Mouse (Mus musculus) hindbrain, embryonic 10.5 days (tissue): ENCODE data around the gene Cdyl. TPM values are rescaled to one million over a fixed set of nuclear protein-coding genes. Genes with fewer than 3 reads are reported as not detected.

ENCODE experiments used
- DNase-seq: peaks from one replicate; pipeline ENCODE4 v3.0.0-alpha.2; 2017; ENCODE audit warnings: low spot score
- H3K27ac ChIP-seq: fragments of 300-500 bp; sonication (generic); 2 replicates; pipeline ENCODE4 v1.5.1; 2016; ENCODE audit warnings: mild to moderate bottlenecking, moderate library complexity
- H3K27me3 ChIP-seq: fragments of 300-500 bp; sonication (generic); 2 replicates; pipeline ENCODE4 v1.6.1; 2016; ENCODE audit warnings: mild to moderate bottlenecking; ENCODE audit not compliant: poor library complexity, insufficient read depth, severe bottlenecking
- H3K36me3 ChIP-seq: fragments of 300-500 bp; sonication (generic); 2 replicates; pipeline ENCODE4 v1.6.1; 2016; ENCODE audit warnings: mild to moderate bottlenecking, moderate library complexity
- H3K4me1 ChIP-seq: fragments of 300-500 bp; sonication (generic); replicated peaks from 2 replicates; pipeline ENCODE4 v1.6.1; 2016; ENCODE audit warnings: mild to moderate bottlenecking
- H3K4me3 ChIP-seq: fragments of 300-500 bp; sonication (generic); 2 replicates; pipeline ENCODE4 v1.5.1; 2016; ENCODE audit warnings: mild to moderate bottlenecking, moderate library complexity
- H3K9me3 ChIP-seq: fragments of 300-500 bp; sonication (generic); 2 replicates; pipeline ENCODE4 v1.6.1; 2016; ENCODE audit warnings: mild to moderate bottlenecking, moderate library complexity
- WGBS: fragments of 180-500 bp; shearing (Covaris S2); methylation state at CpG from one replicate; pipeline ENCODE4 v1.1.7; 2016; 5-methylcytosine and 5-hydroxymethylcytosine counted together
- polyA plus RNA-seq: library from polyadenylated mRNA; unstranded; fragments of >200 nt; fragmentation: Nextera tagmentation; extraction: Ambion mirVana; gene quantifications from 2 replicates; pipeline ENCODE4 v1.2.1, GENCODE M21; 2016

Cdyl gene
- polyA plus RNA-seq, 1 experiment from 2014 or later: 11.4 TPM

GRCm38 (mm10) chr13:35797811-35798522 is 138.3 kb downstream of the Cdyl start:
- DNase-seq: no peak
- 0 out of 2 replicates have a peak, but pooled peaks cover 4% of the 10 kb centered on the region for H3K36me3 ChIP-seq
- H3K4me3 ChIP-seq: no peak overlapping the region
- H3K4me1 ChIP-seq: peaks cover 15% of the 10 kb centered on the region
- no peaks in the 10 kb centered on the region for H3K27me3 ChIP-seq
- H3K27ac ChIP-seq: no peak overlapping the region
- WGBS: 90% methylated on average over 13 of the region's 13 CpGs
- H3K9me3 ChIP-seq: 0 out of 2 replicates have a peak, but pooled peaks cover 3% of the 10 kb centered on the region

DNA sequence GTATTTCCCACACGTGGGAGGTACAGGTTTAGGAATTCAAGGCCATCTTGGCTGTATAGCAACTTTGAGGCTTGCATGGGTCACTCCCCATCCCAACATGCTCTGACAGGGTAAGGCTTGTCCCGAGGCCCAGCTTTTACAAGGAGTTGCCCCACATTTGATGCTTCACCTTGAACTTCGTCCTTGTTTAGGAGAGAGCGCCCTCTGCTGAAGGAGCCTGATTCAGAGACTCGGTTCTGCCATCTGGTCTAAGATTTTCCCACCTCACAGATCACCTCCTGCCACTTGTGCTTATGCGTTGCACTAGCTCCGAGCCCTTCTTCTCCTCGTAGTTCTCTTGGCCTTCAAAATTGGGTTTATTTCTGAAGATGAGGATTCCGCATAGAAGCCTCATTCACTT is 139.0 kb downstream of the Cdyl start:
- Histone ChIP-seq H3K9me3 (0 out of 2 replicates have a peak, but pooled peaks cover 3% of the 10 kb centered on the region), H3K4me1 (peaks cover 15% of the 10 kb centered on the region), H3K27me3 (no peaks in the 10 kb centered on the region), H3K36me3 (peaks cover 7% of the 10 kb centered on the region; the same call in 1 of the 2 replicates), H3K27ac (no peak overlapping the region), H3K4me3 (no peak overlapping the region)
- DNase-seq: no peak
- whole genome bisulfite sequencing: 80% methylated on average over 9 of the region's 9 CpGs

DNA sequence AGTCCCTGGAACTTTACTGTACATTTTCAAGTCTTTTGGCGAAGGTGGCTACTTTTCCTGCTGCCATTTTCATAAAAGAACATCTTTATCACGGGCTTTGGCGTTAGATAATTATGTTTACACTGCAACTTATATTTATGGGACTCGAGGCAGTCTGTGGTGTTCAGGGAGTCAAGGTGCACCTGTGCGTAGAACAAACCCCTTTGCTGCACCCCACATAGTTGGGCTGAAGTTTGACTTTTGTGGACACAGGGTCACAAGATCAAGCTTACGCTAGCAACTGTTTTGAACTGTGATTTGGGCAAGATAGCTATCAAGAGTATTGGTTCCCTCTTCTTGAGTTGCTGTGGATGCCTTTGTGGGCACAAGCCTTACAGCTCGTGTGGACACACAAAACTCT is 140.6 kb downstream of the Cdyl start:
- Histone ChIP-seq H3K4me1 (peaks cover 6% of the 10 kb centered on the region), H3K4me3 (no peak overlapping the region), H3K27me3 (no peaks in the 10 kb centered on the region), H3K36me3 (peaks cover 10% of the 10 kb centered on the region; the same call in 1 of the 2 replicates), H3K9me3 (0 out of 2 replicates have a peak, but pooled peaks cover 3% of the 10 kb centered on the region), H3K27ac (no peak overlapping the region)
- no peak for DNase-seq
- 91% methylated on average over 7 of the region's 7 CpGs for WGBS

DNA sequence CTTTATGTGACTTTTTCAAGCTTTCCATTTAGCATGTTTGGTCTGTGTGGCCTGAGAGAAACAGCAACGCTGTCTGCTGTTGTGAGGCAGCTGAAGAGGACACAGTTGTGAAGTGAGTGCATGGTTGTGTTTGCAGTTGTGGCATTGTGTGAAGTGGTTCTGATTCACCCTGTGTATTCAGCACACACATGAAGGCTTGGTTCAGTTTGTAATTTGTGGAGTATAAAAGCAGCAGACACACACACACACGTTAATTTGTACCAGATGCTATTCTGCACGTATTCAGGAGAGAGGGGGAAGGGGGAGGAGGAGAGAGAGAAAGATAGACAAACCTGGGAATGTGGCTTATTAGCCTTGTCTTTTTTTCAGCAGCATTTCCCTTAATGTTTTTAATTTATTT is 146.1 kb downstream of the Cdyl start:
- WGBS: 75% methylated on average over 3 of the region's 3 CpGs
- H3K27ac ChIP-seq: 0 out of 2 replicates have a peak overlapping the region, but pooled peaks have one; percentile 23
- H3K36me3 ChIP-seq: peaks cover 10% of the 10 kb centered on the region; the same call in 1 of the 2 replicates
- H3K27me3 ChIP-seq: no peaks in the 10 kb centered on the region
- no peaks in the 10 kb centered on the region; the same call in 1 of the 2 replicates for H3K4me1 ChIP-seq
- no peak for DNase-seq
- 0 out of 2 replicates have a peak, but pooled peaks cover 3% of the 10 kb centered on the region for H3K9me3 ChIP-seq
- no peak overlapping the region for H3K4me3 ChIP-seq

- H3K27ac ChIP-seq: no peak overlapping the region
- peaks cover 10% of the 10 kb centered on the region; the same call in 1 of the 2 replicates for H3K36me3 ChIP-seq
- H3K9me3 ChIP-seq: 0 out of 2 replicates have a peak, but pooled peaks cover 3% of the 10 kb centered on the region
- no peak for DNase-seq
- H3K4me3 ChIP-seq: no peak overlapping the region
- no peaks in the 10 kb centered on the region for H3K27me3 ChIP-seq
- H3K4me1 ChIP-seq: peaks cover under 1% of the 10 kb centered on the region; the same call in 1 of the 2 replicates
- WGBS: 87% methylated on average over 7 of the region's 7 CpGs
Measured at GRCm38 (mm10) chr13:35806165-35806564, 146.5 kb downstream of the Cdyl start.

GRCm38 (mm10) chr13:35807016-35807415 is 147.4 kb downstream of the Cdyl start:
- Histone ChIP-seq H3K27ac (no peak overlapping the region), H3K27me3 (no peaks in the 10 kb centered on the region), H3K4me3 (no peak overlapping the region), H3K36me3 (peaks cover 10% of the 10 kb centered on the region; the same call in 1 of the 2 replicates), H3K9me3 (0 out of 2 replicates have a peak, but pooled peaks cover 3% of the 10 kb centered on the region), H3K4me1 (peaks cover 9% of the 10 kb centered on the region)
- WGBS: 94% methylated on average over 7 of the region's 7 CpGs
- no peak for DNase-seq

- no peak for DNase-seq
- H3K4me1 ChIP-seq: peaks cover 14% of the 10 kb centered on the region
Measured at GRCm38 (mm10) chr13:35807525-35807924, 147.9 kb downstream of the Cdyl start.

GRCm38 (mm10) chr13:35807940-35808339 is 148.3 kb downstream of the Cdyl start:
- Histone ChIP-seq H3K27ac (no peak overlapping the region), H3K27me3 (no peaks in the 10 kb centered on the region), H3K36me3 (peaks cover 6% of the 10 kb centered on the region; the same call in 1 of the 2 replicates), H3K4me1 (peaks cover 16% of the 10 kb centered on the region), H3K4me3 (no peak overlapping the region), H3K9me3 (no peaks in the 10 kb centered on the region)
- 92% methylated on average over 8 of the region's 8 CpGs for WGBS
- DNase-seq: no peak

More at GRCm38 (mm10) chr13:35807525-35807924, 147.9 kb downstream of the Cdyl start:
- 89% methylated on average over 4 of the region's 4 CpGs for WGBS
- H3K36me3 ChIP-seq: peaks cover 7% of the 10 kb centered on the region; the same call in 1 of the 2 replicates
- no peak overlapping the region for H3K27ac ChIP-seq
- no peaks in the 10 kb centered on the region for H3K27me3 ChIP-seq
- H3K9me3 ChIP-seq: no peaks in the 10 kb centered on the region
- no peak overlapping the region for H3K4me3 ChIP-seq

- H3K36me3 ChIP-seq: no peaks in the 10 kb centered on the region
- H3K4me3 ChIP-seq: no peak overlapping the region
- WGBS: 83% methylated on average over 5 of the region's 5 CpGs
- peaks cover 16% of the 10 kb centered on the region for H3K4me1 ChIP-seq
- H3K9me3 ChIP-seq: no peaks in the 10 kb centered on the region
- no peak for DNase-seq
- no peaks in the 10 kb centered on the region for H3K27me3 ChIP-seq
- no peak overlapping the region for H3K27ac ChIP-seq
Measured at GRCm38 (mm10) chr13:35809252-35810159, 149.9 kb downstream of the Cdyl start.

GRCm38 (mm10) chr13:35810160-35810537 is 150.5 kb downstream of the Cdyl start:
- Histone ChIP-seq H3K36me3 (no peaks in the 10 kb centered on the region), H3K9me3 (no peaks in the 10 kb centered on the region), H3K4me1 (peaks cover 16% of the 10 kb centered on the region), H3K27me3 (no peaks in the 10 kb centered on the region), H3K4me3 (no peak overlapping the region), H3K27ac (no peak overlapping the region)
- 89% methylated on average over 6 of the region's 6 CpGs for WGBS
- DNase-seq: no peak

GRCm38 (mm10) chr13:35811361-35812190 is 151.9 kb downstream of the Cdyl start:
- Histone ChIP-seq H3K4me1 (peaks cover 16% of the 10 kb centered on the region), H3K36me3 (peaks cover 8% of the 10 kb centered on the region), H3K9me3 (no peaks in the 10 kb centered on the region), H3K27ac (0 out of 2 replicates have a peak overlapping the region, but pooled peaks have one; percentile 41), H3K4me3 (no peak overlapping the region), H3K27me3 (no peaks in the 10 kb centered on the region)
- DNase-seq: no peak
- WGBS: 78% methylated on average over 11 of the region's 11 CpGs

DNA sequence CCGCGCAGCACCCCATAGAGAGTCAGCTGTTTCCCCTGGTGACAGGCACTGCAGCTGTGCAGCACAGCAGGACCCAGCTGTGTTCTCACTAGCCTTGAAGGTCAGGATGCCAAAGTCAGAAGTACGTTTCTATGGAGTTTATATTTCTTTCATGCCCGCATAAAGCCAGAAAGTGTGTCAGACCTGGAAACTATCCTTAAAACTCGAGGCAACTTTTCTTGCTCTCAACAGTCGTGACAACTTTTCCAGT is 152.5 kb downstream of the Cdyl start:
- no peak for DNase-seq
- Histone ChIP-seq H3K4me1 (peaks cover 16% of the 10 kb centered on the region), H3K4me3 (no peak overlapping the region), H3K27me3 (no peaks in the 10 kb centered on the region), H3K27ac (no peak overlapping the region), H3K9me3 (no peaks in the 10 kb centered on the region), H3K36me3 (peaks cover 13% of the 10 kb centered on the region)
- 55% methylated on average over 6 of the region's 6 CpGs for WGBS
